Mouse (Mus musculus): Measurements from ENCODE around the gene Ebf1. TPM values are rescaled to one million over a fixed set of nuclear protein-coding genes. Genes with fewer than 3 reads are reported as not detected.
A peak's percentile ranks its signal among the peaks of the same experiment; 100 is the strongest.

The Ebf1 gene
- total RNA-seq, 2 experiments from 2014 or later: 27.2 to 31.0 TPM

DNA sequence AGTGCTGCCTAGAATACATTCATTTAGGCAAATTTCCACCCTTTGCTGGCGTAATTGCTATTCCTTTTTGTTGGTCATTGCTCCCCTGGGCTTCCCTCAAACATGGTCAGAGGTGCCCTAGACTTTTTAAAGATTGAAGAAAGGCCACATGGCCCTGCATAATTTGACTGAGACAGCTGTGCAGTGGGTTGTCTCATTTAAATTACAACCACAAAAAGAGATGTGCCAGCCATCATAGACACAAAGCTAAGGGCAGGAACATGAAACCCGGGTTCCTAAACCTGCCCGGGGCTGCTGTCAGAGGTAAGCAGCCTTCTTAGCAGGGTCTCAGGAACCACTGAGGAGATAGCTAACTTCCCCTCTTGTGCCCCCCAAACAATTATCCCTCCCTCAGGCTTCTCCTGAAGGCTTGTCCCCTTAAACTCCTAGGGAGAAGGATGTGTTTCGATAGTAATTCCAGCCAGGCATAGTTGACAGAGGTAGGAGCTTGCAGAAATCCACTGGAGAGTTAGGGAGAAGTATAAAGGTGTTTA, 46.6 kb downstream of the Ebf1 start:
- DNase-seq: no peak

DNA sequence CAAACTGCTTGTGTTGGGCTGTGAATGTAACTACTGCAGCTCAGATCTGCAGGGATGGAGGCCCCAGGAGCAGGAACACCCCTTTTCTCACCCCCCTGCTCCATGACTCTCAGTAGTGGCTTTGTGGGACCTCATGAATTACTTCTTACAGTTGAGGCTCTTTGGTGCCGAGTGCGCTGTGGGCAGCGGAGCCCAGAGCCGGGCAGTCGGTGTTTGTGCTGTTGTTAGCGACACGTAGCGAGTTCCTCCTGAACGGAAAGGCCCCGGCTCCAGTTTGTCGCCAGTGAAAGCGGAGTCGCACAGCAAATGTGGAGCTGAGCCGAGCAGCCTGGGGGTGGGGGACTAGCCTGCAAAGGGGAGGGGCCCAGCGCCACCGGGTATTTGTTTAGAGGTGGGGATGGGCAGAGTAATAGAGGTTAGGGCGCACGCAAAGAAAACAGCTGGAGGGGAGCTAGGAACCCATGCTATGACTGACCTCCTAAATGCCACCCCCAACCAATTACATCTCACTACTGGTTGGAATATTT, 48.1 kb downstream of the Ebf1 start:
- peak; percentile 67 for DNase-seq

DNA sequence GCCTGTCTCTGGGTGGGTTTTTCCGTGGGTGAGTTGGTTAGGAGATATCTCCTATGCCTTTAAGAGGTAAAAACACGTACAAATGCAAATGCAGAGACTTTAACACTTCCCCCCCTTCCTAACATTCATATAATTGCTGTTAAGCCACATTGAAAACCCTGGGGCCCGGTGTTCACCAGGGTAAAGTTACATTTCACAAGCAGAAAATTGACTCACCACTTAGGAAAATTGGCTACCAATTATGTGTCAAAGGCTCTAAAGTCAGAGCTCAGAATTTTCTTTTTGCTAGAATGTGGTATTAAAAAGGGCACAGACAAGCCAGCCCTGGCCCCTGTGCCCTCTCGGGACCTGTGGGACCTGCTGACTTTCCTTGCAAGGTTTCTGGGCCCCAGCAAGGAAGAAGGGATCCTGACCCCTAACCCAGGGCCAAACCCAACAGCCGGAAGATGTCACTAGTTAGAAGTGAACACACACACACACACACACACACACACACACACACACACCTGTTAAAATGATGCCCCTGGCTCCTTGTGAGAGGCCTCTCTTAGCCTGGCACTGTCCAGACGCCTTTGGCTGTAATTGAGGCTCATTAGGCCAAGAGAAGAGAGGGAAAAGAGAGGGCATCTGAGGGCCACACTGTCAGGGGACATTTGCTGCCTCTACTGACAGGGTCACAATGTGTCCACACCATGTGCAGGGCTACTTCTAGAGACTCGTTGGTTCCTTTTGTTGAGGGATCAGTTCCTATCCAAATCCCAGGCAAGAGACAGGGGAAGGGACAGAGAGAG, 48.8 kb downstream of the Ebf1 start:
- no peak for DNase-seq

DNA sequence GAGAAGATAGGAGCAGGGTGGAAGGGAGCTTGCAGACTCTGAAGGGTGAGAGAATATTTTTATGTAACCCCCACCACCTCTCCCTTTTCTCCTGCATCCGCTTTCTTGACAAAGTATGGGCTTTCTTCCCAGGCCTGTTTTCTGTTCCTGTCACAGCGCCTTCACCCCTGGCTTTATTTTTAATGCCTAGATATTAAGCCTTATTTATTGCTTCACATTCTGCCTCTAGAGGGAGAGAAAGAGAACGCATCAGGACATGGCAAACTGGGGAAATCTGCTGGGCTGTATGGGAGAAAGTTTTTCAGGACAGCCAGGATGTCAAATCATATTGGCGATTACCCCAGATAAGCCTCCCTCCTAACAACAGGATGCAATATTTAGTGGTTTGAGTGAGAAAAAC, 49.6 kb downstream of the Ebf1 start:
- DNase-seq: no peak

DNA sequence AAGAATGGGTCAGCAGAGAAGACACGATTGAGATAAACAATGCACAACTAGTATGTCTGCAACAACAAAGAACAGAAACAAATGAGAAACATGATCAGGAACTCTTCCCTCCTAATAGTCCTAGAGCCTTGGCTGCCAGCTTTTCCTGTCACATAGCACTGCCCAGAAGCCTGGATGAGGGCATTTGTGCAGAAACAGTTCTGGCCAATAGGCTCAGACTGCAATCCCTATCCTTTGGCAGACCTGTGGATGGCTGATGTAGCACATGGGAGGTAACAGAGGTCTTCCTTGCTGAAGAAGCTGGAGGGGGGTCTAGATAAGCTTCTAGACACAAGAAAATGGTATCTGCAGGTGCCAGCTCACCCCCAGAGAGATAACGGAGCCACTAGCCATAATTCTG, 64.2 kb downstream of the Ebf1 start:
- DNase-seq: no peak

DNA sequence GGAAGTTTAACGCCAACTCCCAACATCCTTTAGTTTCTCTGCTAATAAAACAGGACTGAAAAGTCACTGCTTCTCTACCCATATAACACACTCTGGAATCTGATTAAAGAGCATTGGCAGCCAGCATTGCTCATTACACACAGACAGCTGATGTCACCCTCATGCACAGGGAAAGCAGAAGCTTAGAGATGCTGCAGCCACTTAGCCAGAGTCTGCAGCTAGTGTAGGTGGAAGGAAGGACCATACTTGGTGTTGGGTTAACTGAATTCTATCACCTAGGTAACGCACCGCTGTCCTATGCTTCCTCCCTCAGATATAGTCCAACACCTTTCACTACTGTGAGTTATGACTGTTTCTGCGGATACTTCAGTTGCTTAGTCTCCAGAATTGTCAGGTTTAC, 64.9 kb downstream of the Ebf1 start:
- no peak for DNase-seq

DNA sequence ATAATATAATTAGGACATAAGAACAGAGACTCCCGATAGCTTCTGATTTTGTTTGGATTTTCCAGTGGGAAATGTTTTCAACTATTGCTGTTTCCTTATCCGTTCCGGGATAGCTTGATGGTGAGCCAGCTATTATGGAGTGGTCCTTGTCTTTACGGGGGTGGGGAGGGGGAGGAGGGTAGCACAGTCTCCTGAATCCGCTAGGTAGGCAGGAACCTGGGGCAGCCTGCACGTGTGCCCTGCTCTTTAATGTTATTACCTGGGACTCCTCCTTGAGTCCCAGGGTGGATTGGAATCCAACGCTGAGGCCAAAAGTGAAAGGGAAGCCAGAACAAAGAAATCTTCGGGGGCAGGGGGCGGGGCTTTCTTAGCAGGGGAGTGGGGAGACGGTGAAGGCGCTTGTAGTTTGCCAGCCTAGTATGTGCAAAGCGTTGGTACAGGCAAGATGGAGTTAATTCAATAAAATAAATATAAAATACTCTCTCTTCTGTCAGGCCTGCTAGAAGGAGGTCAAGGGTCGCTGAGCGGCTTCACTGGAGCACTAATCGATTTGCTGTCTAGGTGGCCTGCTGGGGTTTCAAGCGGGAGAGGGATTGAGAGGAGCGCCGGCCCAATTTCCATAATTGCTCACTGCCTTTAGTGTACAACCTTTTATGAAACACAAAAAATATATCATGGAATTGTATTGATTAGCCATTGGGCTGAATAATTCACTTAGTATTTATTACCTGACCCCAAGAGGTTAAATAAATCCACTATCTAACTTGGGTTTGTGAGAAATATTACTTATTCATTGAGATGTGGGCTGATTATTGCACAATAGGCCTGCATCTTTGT, 65.8 kb downstream of the Ebf1 start:
- DNase-seq: no peak

DNA sequence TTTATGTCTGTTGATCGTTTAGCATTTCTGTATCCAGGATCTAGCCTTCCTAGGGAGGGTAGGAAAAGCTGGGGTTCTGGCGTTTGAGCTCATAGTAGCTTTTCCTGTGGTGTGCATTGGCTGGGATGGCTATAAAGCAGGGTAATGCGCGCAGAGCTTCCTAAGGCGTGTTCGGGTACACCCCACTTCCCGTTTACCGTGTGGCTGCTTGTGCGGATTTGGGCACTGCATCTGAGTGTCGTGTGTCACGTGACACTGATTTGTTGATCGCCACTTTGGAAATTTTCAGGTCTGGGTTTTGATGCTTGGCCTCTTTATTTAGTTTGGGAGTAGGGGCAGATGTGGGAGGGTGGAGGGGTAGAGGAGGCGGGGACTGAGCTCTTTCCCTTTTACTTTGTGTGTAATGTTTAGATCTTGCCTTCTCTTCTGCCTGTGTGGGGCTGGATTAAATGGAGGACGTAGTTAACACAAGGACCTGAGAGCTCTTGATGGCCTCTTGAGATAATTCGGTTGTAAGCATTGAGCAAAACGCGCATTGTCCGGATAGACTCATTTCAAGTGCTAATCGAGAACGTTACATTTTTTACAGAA, 67.5 kb downstream of the Ebf1 start:
- DNase-seq: peak; percentile 46

DNA sequence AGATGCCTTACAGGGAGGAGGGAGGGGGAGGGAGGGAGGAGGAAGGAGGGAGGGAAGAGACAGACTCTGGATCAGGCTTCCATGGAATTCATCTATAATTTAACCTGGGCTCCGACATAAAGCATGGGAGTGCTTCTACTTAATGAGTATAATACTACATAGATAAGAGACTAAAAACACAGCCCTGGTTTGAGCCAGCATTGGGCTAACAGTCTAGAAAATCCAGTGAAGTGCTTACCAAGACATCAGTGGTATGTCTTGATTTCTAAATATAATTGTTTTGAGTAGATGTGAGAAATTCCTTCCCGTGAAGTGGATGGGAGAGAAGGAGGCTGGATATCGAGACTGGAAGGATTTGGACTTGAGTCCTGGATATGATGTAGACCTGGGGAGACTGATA, 68.0 kb downstream of the Ebf1 start:
- DNase-seq: no peak

DNA sequence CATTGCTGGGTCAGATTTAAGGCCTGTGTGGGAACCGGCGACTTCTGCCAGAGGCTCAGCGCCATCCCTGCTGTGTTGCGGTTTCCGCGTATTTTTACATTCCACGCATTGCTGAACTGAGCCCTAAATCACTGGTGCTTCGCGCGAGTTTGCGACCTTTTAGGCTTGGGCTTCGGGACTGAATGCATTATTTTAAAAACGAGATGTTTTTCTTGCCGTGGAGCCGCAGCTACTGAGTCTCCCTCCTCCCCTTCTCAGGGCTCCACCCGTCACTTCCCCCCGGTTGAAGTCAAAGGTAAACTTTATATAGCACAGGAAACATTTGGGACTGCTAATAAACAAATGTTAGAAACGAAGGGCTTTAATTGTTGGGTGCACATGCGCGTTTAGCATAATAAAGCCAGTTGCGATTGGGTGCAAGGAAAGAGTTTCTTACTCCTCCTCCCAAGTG, 68.8 kb downstream of the Ebf1 start:
- DNase-seq: no peak

DNA sequence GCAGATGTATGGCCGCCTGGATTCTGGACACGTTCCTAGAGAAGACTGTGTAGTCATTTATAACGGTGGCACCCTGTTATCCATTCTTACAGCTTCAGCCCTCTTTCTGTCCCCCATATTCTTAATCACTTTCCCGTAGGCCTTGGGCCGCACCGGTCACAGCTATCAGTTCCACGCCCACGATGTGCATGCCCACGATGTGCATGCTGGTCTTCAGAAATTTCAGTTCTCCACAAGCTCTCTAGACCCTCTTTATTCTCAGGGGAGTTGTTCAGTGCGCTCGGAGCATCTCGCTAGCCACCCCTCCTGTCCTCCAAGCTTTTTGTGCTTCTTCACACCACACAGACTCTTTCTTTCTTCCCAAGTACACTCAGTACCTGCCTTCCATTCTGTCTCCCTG, 69.3 kb downstream of the Ebf1 start:
- DNase-seq: no peak

DNA sequence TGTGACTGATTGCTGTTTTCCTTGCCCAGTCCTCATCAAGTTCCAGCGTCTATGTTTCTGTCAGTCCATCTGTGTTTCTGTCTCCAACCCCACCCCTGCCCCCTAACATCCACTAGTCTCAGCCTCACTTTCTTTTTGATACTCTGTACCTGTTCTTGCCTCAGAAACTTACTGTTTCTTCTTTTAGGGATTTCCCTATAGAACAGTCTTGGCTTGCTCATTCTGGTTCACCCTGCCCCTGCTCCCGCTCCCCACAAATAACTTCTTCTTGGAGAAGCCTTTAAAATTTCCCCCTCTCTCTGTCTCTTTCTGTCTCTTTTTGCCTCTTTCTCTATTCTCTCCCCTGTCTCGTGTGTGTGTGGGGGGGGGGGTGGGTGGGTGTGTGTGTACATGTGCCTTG, 71.4 kb downstream of the Ebf1 start:
- no peak for DNase-seq

DNA sequence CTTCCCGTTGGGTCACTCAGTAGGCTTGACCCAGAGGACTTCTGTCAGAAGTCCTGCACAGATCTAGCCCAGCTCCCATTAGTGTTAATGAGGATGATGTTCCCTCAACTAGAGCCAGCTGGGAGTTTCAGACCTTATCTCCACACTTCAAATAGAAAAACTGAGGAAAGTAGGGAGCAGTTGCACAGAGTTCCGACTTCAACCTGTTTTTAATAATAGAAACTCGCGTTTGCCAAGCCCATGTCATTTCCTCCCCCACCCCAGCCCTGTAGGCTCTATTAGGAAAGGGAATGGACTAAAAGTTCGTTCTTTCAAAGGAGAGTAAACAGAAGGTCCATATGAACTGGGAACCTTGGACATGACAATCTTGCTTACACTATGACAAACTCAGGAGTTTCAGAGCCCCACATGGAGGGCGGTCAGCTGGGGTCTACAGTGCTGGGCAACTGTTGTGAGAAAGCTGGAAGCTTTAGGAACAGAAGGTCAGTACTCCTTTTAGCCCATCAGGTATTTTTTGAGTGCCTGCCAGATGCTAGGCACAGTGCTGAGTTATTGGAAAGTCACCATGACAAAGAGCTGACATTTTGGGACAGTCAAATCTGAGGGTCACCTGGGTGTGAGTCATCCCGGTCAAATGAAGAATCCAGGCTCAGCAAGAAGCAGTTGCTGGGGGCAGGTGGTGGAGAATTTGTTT, 72.6 kb downstream of the Ebf1 start:
- no peak for DNase-seq

DNA sequence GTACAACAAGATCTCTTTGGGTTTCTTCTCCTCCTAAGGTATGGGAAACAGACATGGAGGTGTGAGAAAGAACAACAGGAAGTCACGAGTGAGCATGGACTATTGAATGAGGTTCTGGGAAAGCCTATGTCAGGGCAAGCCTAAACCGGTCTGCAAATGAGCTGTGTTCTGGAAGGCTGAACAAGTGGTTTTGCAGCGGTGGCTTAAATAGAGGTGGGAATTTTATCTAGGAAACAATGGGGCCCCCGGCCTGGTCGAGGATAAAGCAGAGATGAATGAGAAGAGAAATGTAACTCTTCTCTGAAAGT, 73.1 kb downstream of the Ebf1 start:
- DNase-seq: no peak

DNA sequence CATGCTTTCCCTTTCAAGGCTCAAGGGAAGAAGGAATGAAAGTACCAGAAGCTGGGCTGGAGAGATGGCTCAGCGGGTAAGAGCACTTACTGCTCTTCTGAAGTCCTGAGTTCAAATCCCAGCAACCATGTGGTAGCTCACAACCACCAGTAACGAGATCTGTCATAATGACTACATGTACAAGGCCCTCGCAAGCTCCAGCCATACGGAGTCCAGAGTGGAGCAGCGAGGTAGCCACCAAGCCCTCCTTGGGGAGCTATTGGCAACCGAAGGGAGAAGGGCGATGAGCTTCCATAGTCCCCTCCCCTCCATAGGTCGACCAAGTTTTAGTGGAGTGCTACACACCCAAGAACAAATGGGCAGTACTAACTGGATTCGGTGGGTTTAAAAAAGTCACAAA, 78.3 kb downstream of the Ebf1 start:
- no peak for DNase-seq

DNA sequence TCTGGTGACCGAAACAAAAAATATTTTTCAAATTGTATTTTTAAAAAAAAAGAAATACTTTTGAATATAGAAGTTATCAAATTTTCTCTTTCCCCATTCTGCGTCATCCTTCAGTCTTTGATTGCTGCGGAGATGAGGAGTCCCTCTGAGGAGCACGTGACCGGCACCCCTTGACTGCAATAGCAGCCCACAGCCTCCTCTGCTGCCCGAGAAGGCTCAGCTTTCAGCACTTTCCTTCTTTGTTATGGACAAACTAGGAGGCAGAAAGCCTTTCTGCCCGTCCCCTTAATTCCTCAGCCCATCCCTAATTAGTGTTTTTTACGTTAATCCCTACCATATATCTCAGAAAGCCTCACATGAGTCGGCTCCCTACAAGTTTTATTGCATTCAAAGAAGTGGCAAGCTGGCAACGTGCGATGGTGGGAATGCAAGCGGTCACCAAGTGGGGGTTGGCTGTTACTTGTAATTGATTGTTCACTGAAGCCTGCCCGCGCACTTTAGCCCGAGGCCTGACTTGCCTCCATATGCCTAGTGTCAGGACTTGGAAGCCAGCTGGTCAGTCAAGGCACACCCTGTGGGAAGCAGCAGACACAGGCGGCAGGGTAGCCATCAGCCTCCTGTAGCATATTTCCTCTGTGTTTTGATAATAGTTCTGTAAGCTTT, 79.6 kb downstream of the Ebf1 start:
- no peak for DNase-seq

DNA sequence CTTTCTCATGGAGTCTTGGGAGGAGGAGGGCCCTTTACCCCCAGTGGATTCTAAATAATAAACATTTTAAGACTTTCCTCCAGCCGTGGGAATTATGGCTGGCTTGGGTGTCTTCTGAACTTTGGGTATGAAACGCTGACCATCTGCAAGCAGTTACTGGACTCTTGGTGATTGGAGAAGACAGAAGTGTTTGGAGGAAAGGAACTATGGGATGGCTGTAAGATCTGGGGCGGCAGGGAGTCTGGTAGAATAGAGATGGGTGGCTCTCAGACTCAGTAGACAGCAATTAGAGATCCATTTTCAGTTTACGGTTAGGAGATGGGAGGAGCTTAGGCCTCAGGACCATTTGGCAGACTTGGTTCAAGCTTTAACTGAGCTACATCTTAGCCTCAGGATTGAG, 83.1 kb downstream of the Ebf1 start:
- DNase-seq: no peak

DNA sequence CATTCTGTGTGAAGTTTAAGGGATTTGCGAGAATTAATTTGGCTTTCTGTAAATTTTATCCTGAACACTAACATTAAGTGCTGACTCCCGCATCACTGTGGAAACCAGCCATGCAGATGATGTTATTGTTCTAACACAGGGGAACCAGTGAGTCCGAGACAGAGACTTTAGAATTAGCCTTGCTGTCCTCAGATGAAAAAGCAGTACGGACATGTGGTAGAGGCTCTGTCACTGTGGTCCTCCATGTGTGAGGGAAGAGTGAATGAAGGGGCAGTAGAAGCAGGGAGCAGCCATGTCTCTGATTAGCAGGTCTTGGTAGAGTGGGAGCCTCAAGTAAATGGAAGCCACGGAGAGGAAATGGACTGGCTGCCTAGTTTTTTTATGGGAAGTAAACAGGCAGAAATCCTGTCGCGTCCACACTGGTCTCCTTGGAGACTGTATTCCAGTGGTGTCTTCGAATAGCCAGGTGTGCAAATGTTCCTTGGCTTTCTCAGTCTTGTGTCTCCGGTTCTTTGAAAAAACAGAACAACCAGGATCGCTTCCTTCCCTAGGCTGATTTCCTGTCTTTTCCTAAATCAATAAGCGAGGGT, 84.2 kb downstream of the Ebf1 start:
- no peak for DNase-seq

DNA sequence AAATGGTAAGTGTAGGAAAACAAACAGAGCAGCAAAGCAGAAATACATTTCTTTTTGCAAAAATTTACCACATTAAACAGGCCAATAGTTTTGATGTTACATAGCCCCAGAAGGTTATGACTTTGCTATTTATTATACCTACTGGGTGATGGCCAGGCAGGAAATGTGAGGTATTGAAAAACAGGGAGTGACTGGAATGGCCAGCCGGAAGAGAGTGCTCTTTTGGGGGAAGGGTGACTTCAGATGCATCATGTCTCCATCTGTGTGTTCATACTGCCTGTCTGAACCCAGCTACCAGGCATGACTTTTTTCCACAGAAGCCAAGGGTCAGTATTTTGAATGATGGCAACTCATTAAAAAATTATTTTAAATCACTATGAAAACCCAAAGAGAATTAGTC, 84.7 kb downstream of the Ebf1 start:
- no peak for DNase-seq

DNA sequence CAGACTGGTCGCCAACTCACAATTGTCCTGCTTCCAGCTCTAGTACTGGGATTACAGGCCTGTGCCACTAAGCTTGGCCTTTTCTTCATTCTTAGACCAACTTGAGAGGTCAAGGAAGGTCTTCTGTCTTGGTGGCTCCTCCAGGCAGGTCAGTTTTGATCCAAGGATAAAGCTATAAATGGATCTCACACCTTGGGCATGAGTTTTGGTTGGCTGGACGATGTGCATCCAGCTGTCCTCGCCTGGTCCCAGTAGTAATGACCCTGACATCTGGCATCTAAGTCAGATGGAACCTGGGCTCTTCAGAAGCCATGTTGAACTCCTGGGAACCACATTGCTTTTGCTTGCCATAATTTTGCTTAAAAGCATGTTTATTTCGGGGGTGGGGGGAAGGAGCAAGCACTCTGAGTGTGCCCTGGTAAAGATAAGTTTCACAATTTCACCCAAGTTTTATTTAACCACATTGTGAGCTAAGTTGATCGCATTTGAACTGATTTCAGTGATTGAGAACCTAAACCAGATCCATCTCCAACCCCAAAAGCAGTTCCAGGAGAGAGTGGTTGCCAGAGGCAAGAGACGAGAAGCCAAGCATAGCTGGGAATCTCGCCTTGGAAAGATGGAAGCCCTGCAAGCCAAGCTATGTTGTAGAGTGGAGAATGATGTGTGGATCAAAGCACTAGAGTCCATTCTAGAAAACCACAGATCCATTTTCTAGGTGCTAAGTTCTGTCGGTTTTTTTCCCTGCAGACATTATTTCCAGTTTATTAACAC, 85.8 kb downstream of the Ebf1 start:
- DNase-seq: no peak

DNA sequence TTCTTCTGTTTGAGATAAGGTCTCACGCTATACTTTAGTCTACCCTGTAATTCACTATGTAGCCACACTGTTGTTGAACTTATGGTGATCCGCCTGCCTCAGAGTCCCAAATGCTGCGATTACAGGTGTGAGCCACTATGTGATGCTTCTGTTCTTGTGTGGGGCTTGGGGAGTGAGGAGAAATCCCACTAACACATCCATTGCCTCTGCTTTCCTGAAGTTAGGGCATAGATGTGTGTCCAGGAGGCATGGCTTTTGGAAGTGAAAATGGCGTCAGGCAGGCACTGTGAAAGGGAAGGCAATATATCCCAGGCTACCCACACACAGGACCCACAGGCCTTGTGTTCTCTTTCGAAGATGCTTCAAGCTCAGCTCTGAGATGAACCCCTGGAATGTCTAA, 86.8 kb downstream of the Ebf1 start:
- DNase-seq: no peak
